ENCODE assay signal across 9 mouse cellular contexts in the genomic region with DNA sequence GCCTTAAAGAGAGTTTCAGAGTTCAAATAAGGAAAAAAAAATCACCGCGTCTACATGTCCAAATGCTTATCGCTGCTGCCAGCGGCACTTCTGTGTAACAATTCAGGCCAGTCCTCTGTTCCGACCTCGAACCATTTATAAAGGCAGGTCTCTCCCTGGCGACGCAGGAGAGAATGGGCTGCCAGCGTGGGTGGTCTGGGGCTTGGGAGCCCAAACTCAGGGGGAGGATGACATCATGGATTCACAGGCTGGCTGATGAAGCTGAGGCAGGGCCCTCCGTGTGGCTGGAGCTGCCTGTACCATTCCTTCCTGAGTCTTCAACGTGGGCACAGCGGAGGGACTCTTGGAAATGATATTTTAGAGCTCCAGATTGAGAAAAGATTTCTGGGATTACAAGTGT.
DNase-seq lines count a peak whose midpoint lies in the region; ATAC-seq and TF ChIP-seq lines count a peak whose summit lies in the region.
"Had no signal": no experiment of that assay in that cellular context is flagged by ENCODE, and none has a peak within 500 bp of the region (broad histone marks: within the 10 kb centered on the region; RNA-seq: fewer than 3 reads in every experiment).

No protein-coding gene starts in this region.

- H3K9me3 ChIP-seq in forebrain, embryonic 12.5 days: no peaks in the 10 kb centered on the region
- no peaks in the 10 kb centered on the region for H3K9me3 ChIP-seq in hindbrain, embryonic 16.5 days (ENCODE audit: control insufficient read depth, low read length)
- H3K9me3 ChIP-seq in midbrain, embryonic 16.5 days (replicated peaks; ENCODE audit: control insufficient read depth, low read length, poor library complexity, severe bottlenecking): no peaks in the 10 kb centered on the region

- 7% methylated on average over 12 of the region's 12 CpGs for WGBS in forebrain, embryonic 12.5 days
- 14% methylated on average over 12 of the region's 12 CpGs for WGBS in hindbrain, embryonic 16.5 days
- WGBS in midbrain, embryonic 16.5 days: 13% methylated on average over 12 of the region's 12 CpGs
- WGBS in cerebellum, adult 2 months: 12% methylated on average over 12 of the region's 12 CpGs

- peaks cover 17% of the 10 kb centered on the region for H3K4me1 ChIP-seq in forebrain, embryonic 12.5 days
- H3K4me1 ChIP-seq in hindbrain, embryonic 16.5 days (ENCODE audit: control insufficient read depth, insufficient read depth, low read depth, low read length): peaks cover 4% of the 10 kb centered on the region; the same call in 1 of the 2 replicates
- peaks cover 5% of the 10 kb centered on the region for H3K4me1 ChIP-seq in midbrain, embryonic 16.5 days (ENCODE audit: control insufficient read depth, insufficient read depth, low read length)
- no peaks in the 10 kb centered on the region for H3K4me1 ChIP-seq in cerebellum, adult 2 months (ENCODE audit: control insufficient read depth, insufficient read depth, low read length)

- DNase-seq in left cerebral cortex, postnatal 14 days (ENCODE audit: low spot score in 2 of 2): peak; percentile 17 to 30
- DNase-seq in left cerebral cortex, adult 11 months (ENCODE audit: low spot score): no peak
- DNase-seq in ovary, postnatal 10 days (ENCODE audit: low spot score): no peak
- no peak for DNase-seq in cerebellum, adult 2 months

- ATAC-seq in forebrain, embryonic 12.5 days (ENCODE audit: low FRiP score): peak; percentile 84
- peak; percentile 54; the same call in 1 of the 2 replicates for ATAC-seq in hindbrain, embryonic 16.5 days
- ATAC-seq in midbrain, embryonic 16.5 days: peak; percentile 66
- ATAC-seq in activated CD4-positive, CD25-positive, alpha-beta regulatory T cell, adult 4 months: no peak

- no peak overlapping the region for H3K9ac ChIP-seq in forebrain, embryonic 12.5 days
- peak overlapping the region; percentile 35 for H3K9ac ChIP-seq in hindbrain, embryonic 16.5 days (ENCODE audit: low read depth, low read length)
- H3K9ac ChIP-seq in midbrain, embryonic 16.5 days (ENCODE audit: low read depth, low read length): no peak overlapping the region

- intact Hi-C loops in left cerebral cortex, postnatal 14 days (cut with DNase I): no loop called here

- TF ChIP-seq POLR2A in cerebellum, adult 2 months (IDR thresholded peaks at IDR 0.05; ENCODE audit: borderline replicate concordance, insufficient read depth, low read length): no peak

- no peak overlapping the region for H3K4me3 ChIP-seq in forebrain, embryonic 12.5 days (replicated peaks)
- H3K4me3 ChIP-seq in hindbrain, embryonic 16.5 days (ENCODE audit: low read length): no peak overlapping the region
- H3K4me3 ChIP-seq in midbrain, embryonic 16.5 days (ENCODE audit: low read depth, low read length): no peak overlapping the region
- H3K4me3 ChIP-seq in cerebellum, adult 2 months (replicated peaks; ENCODE audit: insufficient read depth, low read depth, low read length): no peak overlapping the region
- H3K4me3 ChIP-seq: megakaryocyte, embryonic 14.5 days had no signal

- H3K4me2 ChIP-seq in forebrain, embryonic 12.5 days: peak overlapping the region; percentile 40
- H3K4me2 ChIP-seq in hindbrain, embryonic 16.5 days (ENCODE audit: low read length): peak overlapping the region; percentile 41
- H3K4me2 ChIP-seq in midbrain, embryonic 16.5 days (ENCODE audit: low read length): peak overlapping the region; percentile 46

- H3K36me3 ChIP-seq in forebrain, embryonic 12.5 days (replicated peaks): no peaks in the 10 kb centered on the region
- H3K36me3 ChIP-seq in hindbrain, embryonic 16.5 days (ENCODE audit: control insufficient read depth, insufficient read depth, low read length): no peaks in the 10 kb centered on the region
- no peaks in the 10 kb centered on the region for H3K36me3 ChIP-seq in midbrain, embryonic 16.5 days (ENCODE audit: control insufficient read depth, insufficient read depth, low read length)

- H3K27me3 ChIP-seq in forebrain, embryonic 12.5 days: 0 out of 2 replicates have a peak, but pooled peaks cover 16% of the 10 kb centered on the region
- no peaks in the 10 kb centered on the region for H3K27me3 ChIP-seq in hindbrain, embryonic 16.5 days (replicated peaks; ENCODE audit: control insufficient read depth, insufficient read depth, low read length)
- no peaks in the 10 kb centered on the region; the same call in 1 of the 2 replicates for H3K27me3 ChIP-seq in midbrain, embryonic 16.5 days (ENCODE audit: control insufficient read depth, insufficient read depth, low read depth, low read length)
- no peaks in the 10 kb centered on the region for H3K27me3 ChIP-seq in cerebellum, adult 2 months (ENCODE audit: control insufficient read depth, insufficient read depth, low read length)
- H3K27me3 ChIP-seq: megakaryocyte, embryonic 14.5 days had no signal

- 0 out of 2 replicates have a peak overlapping the region, but pooled peaks have one; percentile 32 for H3K27ac ChIP-seq in forebrain, embryonic 12.5 days
- no peak overlapping the region for H3K27ac ChIP-seq in hindbrain, embryonic 16.5 days (ENCODE audit: low read depth, low read length)
- no peak overlapping the region for H3K27ac ChIP-seq in midbrain, embryonic 16.5 days (ENCODE audit: low read length)
- H3K27ac ChIP-seq in cerebellum, adult 2 months (ENCODE audit: insufficient read depth, low read length): no peak overlapping the region

- no peak for TF ChIP-seq CTCF in cerebellum, adult 2 months (IDR thresholded peaks at IDR 0.05; ENCODE audit: borderline replicate concordance, insufficient read depth, low read depth, low read length)

Comparison
In these comparisons a context has a peak if more than half of its experiments do, and no peak if none do; other contexts are left out.
1. DNase-seq: peak in left cerebral cortex, postnatal 14 days (2 of 2); none in left cerebral cortex, adult 11 months (single experiment), ovary, postnatal 10 days (single experiment) and cerebellum, adult 2 months (0 of 2).
2. Peak in every context shown above with its lines, with median percentiles within 50 percentile points of each other: H3K4me2 ChIP-seq.